Mouse (Mus musculus): Measurements from ENCODE around the gene Nup62. TPM values are rescaled to one million over a fixed set of nuclear protein-coding genes. Genes with fewer than 3 reads are reported as not detected.

Gene Nup62
- polyA plus RNA-seq, 1 experiment from 2014 or later: 56.6 TPM

DNA sequence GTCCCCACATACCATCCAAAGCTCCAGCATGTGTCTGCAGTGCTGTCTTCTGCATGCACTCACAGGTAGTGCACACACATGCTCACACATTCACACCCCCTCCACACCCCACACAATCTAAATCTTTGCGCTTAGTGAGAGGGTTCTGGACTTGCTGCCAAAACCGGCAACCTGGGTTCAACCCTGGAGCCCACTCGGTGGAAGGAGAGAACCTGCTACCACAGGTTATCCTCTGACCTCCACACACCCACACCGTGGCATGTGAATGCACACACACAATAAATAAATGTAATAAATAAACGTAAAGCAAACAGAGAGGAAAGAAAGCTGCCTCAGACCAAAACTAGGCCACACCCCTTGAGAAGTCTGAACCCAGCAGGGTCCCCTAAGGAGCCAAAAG, 31.9 kb downstream of the Nup62 start:
- Histone ChIP-seq H3K4me3 (ENCODE audit: low read depth, low read length) (peak overlapping the region; percentile 73), H3K27ac (ENCODE audit: low read length) (no peak overlapping the region), H3K4me1 (ENCODE audit: control insufficient read depth, insufficient read depth, low read length) (peaks cover 18% of the 10 kb centered on the region), H3K9me3 (ENCODE audit: control insufficient read depth, low read depth, low read length) (no peaks in the 10 kb centered on the region), H3K4me2 (replicated peaks; ENCODE audit: low read depth, low read length) (peak overlapping the region; percentile 94), H3K36me3 (ENCODE audit: control insufficient read depth, insufficient read depth, low read length) (peaks cover 45% of the 10 kb centered on the region), H3K9ac (replicated peaks; ENCODE audit: low read depth, low read length) (0 out of 2 replicates have a peak overlapping the region, but pooled peaks have one; percentile 10), H3K27me3 (ENCODE audit: control insufficient read depth, insufficient read depth, low read length) (no peaks in the 10 kb centered on the region)
- WGBS: 74% methylated on average over 5 of the region's 5 CpGs
- ATAC-seq (ENCODE audit: insufficient number of reproducible peaks, insufficient read depth, low FRiP score, low read depth): no peak

GRCm38 (mm10) chr7:44848561-44849415, 32.9 kb downstream of the Nup62 start, which contains the start of the genes Akt1s1 and Tbc1d17:
TSS of gene Akt1s1 (plus strand) at chr7:44848991.
TSS of gene Tbc1d17 (minus strand) at chr7:44849079.
- peak; percentile 86 for ATAC-seq (ENCODE audit: insufficient number of reproducible peaks, insufficient read depth, low FRiP score, low read depth)
- Histone ChIP-seq H3K27ac (ENCODE audit: low read length) (peak within 1 kb of the TSS; percentile 99), H3K9ac (replicated peaks; ENCODE audit: low read depth, low read length) (peak within 1 kb of the TSS; percentile 80), H3K4me2 (replicated peaks; ENCODE audit: low read depth, low read length) (peak within 1 kb of the TSS; percentile 94), H3K4me1 (ENCODE audit: control insufficient read depth, insufficient read depth, low read length) (peaks cover 27% of the 10 kb centered on the region), H3K36me3 (ENCODE audit: control insufficient read depth, insufficient read depth, low read length) (peaks cover 41% of the 10 kb centered on the region), H3K9me3 (ENCODE audit: control insufficient read depth, low read depth, low read length) (no peaks in the 10 kb centered on the region), H3K27me3 (ENCODE audit: control insufficient read depth, insufficient read depth, low read length) (no peaks in the 10 kb centered on the region), H3K4me3 (ENCODE audit: low read depth, low read length) (peak within 1 kb of the TSS; percentile 73)
- WGBS: under 1% methylated on average over 54 of the region's 54 CpGs

DNA sequence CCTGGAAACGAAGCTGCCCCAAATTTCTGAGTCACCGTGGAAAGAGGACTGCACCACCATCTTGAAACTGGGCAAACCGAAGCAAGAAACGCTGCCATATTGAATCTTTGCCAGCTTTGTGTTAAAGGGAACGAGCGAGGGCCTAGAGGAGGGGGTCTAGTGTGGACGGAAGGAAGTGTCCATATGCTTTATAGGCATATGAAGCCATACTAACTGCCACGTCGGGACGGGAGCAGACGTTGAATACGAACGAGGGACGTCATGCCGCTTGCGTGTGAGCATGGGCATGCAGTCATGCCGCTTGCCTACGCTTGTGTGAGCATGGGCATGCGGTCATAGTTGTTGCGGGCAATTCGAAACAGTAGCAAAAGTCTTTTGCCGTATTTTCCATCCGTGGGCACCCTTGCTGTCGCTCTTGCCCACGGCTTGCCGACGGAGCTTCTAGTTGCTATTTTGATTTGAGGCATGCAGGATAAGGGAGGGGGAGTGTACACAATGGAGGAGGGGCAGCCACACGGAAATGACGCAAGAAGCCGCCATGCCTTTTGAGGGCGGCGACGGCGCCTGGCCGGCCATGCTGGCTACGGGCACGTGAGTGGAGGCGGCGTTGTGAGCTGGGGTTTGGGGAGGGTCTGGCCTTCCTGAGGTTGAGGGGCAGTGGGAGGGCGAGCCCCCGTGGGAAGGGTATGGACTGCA, 33.7 kb downstream of the Nup62 start:
- Histone ChIP-seq H3K4me2 (replicated peaks; ENCODE audit: low read depth, low read length) (peak overlapping the region; percentile 94), H3K27me3 (ENCODE audit: control insufficient read depth, insufficient read depth, low read length) (no peaks in the 10 kb centered on the region), H3K27ac (ENCODE audit: low read length) (peak overlapping the region; percentile 99), H3K4me1 (ENCODE audit: control insufficient read depth, insufficient read depth, low read length) (peaks cover 33% of the 10 kb centered on the region), H3K36me3 (ENCODE audit: control insufficient read depth, insufficient read depth, low read length) (peaks cover 33% of the 10 kb centered on the region), H3K9ac (replicated peaks; ENCODE audit: low read depth, low read length) (peak overlapping the region; percentile 80), H3K4me3 (ENCODE audit: low read depth, low read length) (peak overlapping the region; percentile 73), H3K9me3 (ENCODE audit: control insufficient read depth, low read depth, low read length) (no peaks in the 10 kb centered on the region)
- peak; percentile 63 for ATAC-seq (ENCODE audit: insufficient number of reproducible peaks, insufficient read depth, low FRiP score, low read depth)
- under 1% methylated on average over 41 of the region's 41 CpGs for WGBS

DNA sequence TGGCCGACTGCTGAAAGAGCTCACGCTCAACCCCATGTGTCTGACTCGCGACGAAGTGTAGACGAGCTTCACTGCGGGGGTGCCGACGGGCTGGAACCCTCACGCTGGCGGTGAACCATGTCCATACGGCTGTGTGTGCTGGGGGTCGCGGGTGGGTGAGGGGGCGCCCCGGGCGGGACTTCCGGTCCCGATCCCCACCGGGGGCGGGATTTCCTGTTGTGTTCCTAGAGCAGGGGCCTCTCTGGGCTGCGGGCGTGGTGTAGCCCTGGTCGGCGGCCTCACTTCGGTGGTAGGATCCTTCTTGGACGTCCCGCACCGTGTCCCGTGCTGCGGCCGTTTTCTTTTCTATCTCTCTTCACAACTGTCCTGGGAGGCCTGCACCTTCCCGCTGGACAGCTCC, 34.3 kb downstream of the Nup62 start:
- Histone ChIP-seq H3K4me1 (ENCODE audit: control insufficient read depth, insufficient read depth, low read length) (peaks cover 36% of the 10 kb centered on the region), H3K27me3 (ENCODE audit: control insufficient read depth, insufficient read depth, low read length) (no peaks in the 10 kb centered on the region), H3K9ac (replicated peaks; ENCODE audit: low read depth, low read length) (peak overlapping the region; percentile 80), H3K9me3 (ENCODE audit: control insufficient read depth, low read depth, low read length) (no peaks in the 10 kb centered on the region), H3K4me2 (replicated peaks; ENCODE audit: low read depth, low read length) (peak overlapping the region; percentile 94), H3K4me3 (ENCODE audit: low read depth, low read length) (peak overlapping the region; percentile 73), H3K36me3 (ENCODE audit: control insufficient read depth, insufficient read depth, low read length) (peaks cover 28% of the 10 kb centered on the region), H3K27ac (ENCODE audit: low read length) (peak overlapping the region; percentile 99)
- WGBS: 1% methylated on average over 33 of the region's 33 CpGs
- peak; percentile 33; the same call in 1 of the 2 replicates for ATAC-seq (ENCODE audit: insufficient number of reproducible peaks, insufficient read depth, low FRiP score, low read depth)

DNA sequence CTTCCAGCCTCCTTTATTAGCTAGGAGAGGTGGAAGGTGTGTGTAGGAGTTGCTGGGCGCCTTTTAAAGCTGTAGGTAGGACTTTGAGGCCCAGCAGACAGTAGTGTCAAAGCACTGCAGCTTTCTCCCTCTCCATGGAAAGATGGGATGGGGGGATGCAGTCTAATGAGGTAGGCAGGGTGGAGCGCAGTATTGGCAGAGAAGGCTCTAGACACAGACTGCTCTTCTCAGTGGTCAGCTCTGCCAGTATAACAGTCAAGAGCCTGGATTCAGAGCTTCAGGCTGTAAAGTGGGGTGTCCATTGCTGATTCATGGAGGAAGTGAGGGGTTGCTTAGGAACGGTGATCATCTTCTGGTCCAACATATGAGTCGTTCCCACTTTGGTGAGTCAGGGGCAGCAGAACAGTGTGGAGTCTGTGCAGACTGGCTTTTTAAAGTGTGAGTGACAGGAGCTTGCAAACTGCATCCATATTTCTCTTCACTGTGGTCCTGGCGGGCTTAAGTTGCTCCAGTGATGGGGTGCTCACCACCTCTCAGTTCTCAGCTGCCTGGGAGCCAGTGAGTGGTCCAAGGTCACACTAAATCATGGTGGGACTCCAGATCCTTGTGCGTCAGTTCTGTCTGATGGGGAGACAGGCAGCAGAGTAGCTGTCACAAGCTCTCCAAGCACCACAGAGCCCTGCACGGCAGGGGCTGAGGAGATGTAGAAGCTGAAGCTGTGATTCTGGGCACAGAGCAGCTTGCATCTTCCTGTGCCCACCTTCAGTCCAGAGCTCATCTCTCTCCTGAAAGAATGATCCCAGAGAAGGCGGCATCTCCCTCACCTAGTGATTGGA, 35.1 kb downstream of the Nup62 start:
- Histone ChIP-seq H3K36me3 (ENCODE audit: control insufficient read depth, insufficient read depth, low read length) (peaks cover 19% of the 10 kb centered on the region), H3K27me3 (ENCODE audit: control insufficient read depth, insufficient read depth, low read length) (no peaks in the 10 kb centered on the region), H3K4me1 (ENCODE audit: control insufficient read depth, insufficient read depth, low read length) (peaks cover 40% of the 10 kb centered on the region), H3K4me3 (ENCODE audit: low read depth, low read length) (peak overlapping the region; percentile 73), H3K9me3 (ENCODE audit: control insufficient read depth, low read depth, low read length) (no peaks in the 10 kb centered on the region), H3K4me2 (replicated peaks; ENCODE audit: low read depth, low read length) (peak overlapping the region; percentile 94), H3K27ac (ENCODE audit: low read length) (peak overlapping the region; percentile 99; the same call in 1 of the 2 replicates), H3K9ac (replicated peaks; ENCODE audit: low read depth, low read length) (peak overlapping the region; percentile 80)
- 80% methylated on average over 8 of the region's 8 CpGs for WGBS
- no peak for ATAC-seq (ENCODE audit: insufficient number of reproducible peaks, insufficient read depth, low FRiP score, low read depth)

- Histone ChIP-seq H3K4me1 (ENCODE audit: control insufficient read depth, insufficient read depth, low read length) (peaks cover 43% of the 10 kb centered on the region), H3K9me3 (ENCODE audit: control insufficient read depth, low read depth, low read length) (no peaks in the 10 kb centered on the region), H3K36me3 (ENCODE audit: control insufficient read depth, insufficient read depth, low read length) (peaks cover 13% of the 10 kb centered on the region), H3K27me3 (ENCODE audit: control insufficient read depth, insufficient read depth, low read length) (no peaks in the 10 kb centered on the region), H3K4me3 (ENCODE audit: low read depth, low read length) (no peak overlapping the region), H3K27ac (ENCODE audit: low read length) (no peak overlapping the region), H3K9ac (replicated peaks; ENCODE audit: low read depth, low read length) (no peak overlapping the region), H3K4me2 (replicated peaks; ENCODE audit: low read depth, low read length) (no peak overlapping the region)
- WGBS: 90% methylated on average over 12 of the region's 12 CpGs
- no peak for ATAC-seq (ENCODE audit: insufficient number of reproducible peaks, insufficient read depth, low FRiP score, low read depth)
Observed at GRCm38 (mm10) chr7:44851625-44852234, 35.8 kb downstream of the Nup62 start.

GRCm38 (mm10) chr7:44852259-44853027, 36.6 kb downstream of the Nup62 start:
- Histone ChIP-seq H3K4me2 (replicated peaks; ENCODE audit: low read depth, low read length) (no peak overlapping the region), H3K4me3 (ENCODE audit: low read depth, low read length) (no peak overlapping the region), H3K36me3 (ENCODE audit: control insufficient read depth, insufficient read depth, low read length) (peaks cover 10% of the 10 kb centered on the region), H3K27me3 (ENCODE audit: control insufficient read depth, insufficient read depth, low read length) (no peaks in the 10 kb centered on the region), H3K4me1 (ENCODE audit: control insufficient read depth, insufficient read depth, low read length) (peaks cover 42% of the 10 kb centered on the region), H3K9me3 (ENCODE audit: control insufficient read depth, low read depth, low read length) (no peaks in the 10 kb centered on the region), H3K9ac (replicated peaks; ENCODE audit: low read depth, low read length) (no peak overlapping the region), H3K27ac (ENCODE audit: low read length) (no peak overlapping the region)
- 90% methylated on average over 36 of the region's 36 CpGs for WGBS
- no peak for ATAC-seq (ENCODE audit: insufficient number of reproducible peaks, insufficient read depth, low FRiP score, low read depth)
